Mouse (Mus musculus) hindbrain, embryonic 16.5 days (tissue): ENCODE data around the gene Abl1. TPM values are rescaled to one million over a fixed set of nuclear protein-coding genes. Genes with fewer than 3 reads are reported as not detected.

ENCODE experiments used
- ATAC-seq: fragments of 200-750 bp; cut with Nextera tagmentation; 2 replicates; pipeline ENCODE4 v1.8.0; 2017; ENCODE audit warnings: moderate TSS enrichment, moderate library complexity
- H3K27ac ChIP-seq: fragments of 300-500 bp; sonication (generic); 2 replicates; pipeline ENCODE4 v1.5.1; 2014; ENCODE audit warnings: low read depth, mild to moderate bottlenecking, control low read depth, low read length, moderate library complexity
- H3K27me3 ChIP-seq: fragments of 300-500 bp; sonication (generic); replicated peaks from 2 replicates; pipeline ENCODE4 v1.6.1; 2014; ENCODE audit warnings: low read length; ENCODE audit not compliant: control insufficient read depth, insufficient read depth
- H3K36me3 ChIP-seq: fragments of 300-500 bp; sonication (generic); 2 replicates; pipeline ENCODE4 v1.6.1; 2014; ENCODE audit warnings: mild to moderate bottlenecking, low read length, moderate library complexity, mixed read lengths; ENCODE audit not compliant: control insufficient read depth, insufficient read depth
- H3K4me1 ChIP-seq: fragments of 300-500 bp; sonication (generic); 2 replicates; pipeline ENCODE4 v1.6.1; 2014; ENCODE audit warnings: low read depth, low read length; ENCODE audit not compliant: control insufficient read depth, insufficient read depth
- H3K4me2 ChIP-seq: fragments of 300-500 bp; sonication (generic); 2 replicates; pipeline ENCODE4 v1.6.1; 2014; ENCODE audit warnings: mild to moderate bottlenecking, low read length, control low read depth, moderate library complexity
- H3K4me3 ChIP-seq: fragments of 300-500 bp; sonication (generic); 2 replicates; pipeline ENCODE4 v1.5.1; 2014; ENCODE audit warnings: mild to moderate bottlenecking, low read length, control low read depth, moderate library complexity
- H3K9ac ChIP-seq: fragments of 300-500 bp; sonication (generic); 2 replicates; pipeline ENCODE4 v1.6.1; 2014; ENCODE audit warnings: low read depth, mild to moderate bottlenecking, control low read depth, low read length, moderate library complexity
- H3K9me3 ChIP-seq: fragments of 300-500 bp; sonication (generic); 2 replicates; pipeline ENCODE4 v1.6.1; 2014; ENCODE audit warnings: mild to moderate bottlenecking, low read length, moderate library complexity; ENCODE audit not compliant: control insufficient read depth
- WGBS: fragments of 180-500 bp; shearing (Covaris S2); extraction: QIAGEN DNeasy Blood & Tissue Kit; methylation state at CpG from one replicate; pipeline ENCODE4 v1.1.7; 2014; 5-methylcytosine and 5-hydroxymethylcytosine counted together
- polyA plus RNA-seq: library from polyadenylated mRNA; unstranded; fragments of >200 nt; fragmentation: Nextera tagmentation; extraction: Ambion mirVana; gene quantifications from 2 replicates; pipeline ENCODE4 v1.2.1, GENCODE M21; 2015

Gene Abl1
- polyA plus RNA-seq, 1 experiment from 2014 or later: 13.2 TPM

DNA sequence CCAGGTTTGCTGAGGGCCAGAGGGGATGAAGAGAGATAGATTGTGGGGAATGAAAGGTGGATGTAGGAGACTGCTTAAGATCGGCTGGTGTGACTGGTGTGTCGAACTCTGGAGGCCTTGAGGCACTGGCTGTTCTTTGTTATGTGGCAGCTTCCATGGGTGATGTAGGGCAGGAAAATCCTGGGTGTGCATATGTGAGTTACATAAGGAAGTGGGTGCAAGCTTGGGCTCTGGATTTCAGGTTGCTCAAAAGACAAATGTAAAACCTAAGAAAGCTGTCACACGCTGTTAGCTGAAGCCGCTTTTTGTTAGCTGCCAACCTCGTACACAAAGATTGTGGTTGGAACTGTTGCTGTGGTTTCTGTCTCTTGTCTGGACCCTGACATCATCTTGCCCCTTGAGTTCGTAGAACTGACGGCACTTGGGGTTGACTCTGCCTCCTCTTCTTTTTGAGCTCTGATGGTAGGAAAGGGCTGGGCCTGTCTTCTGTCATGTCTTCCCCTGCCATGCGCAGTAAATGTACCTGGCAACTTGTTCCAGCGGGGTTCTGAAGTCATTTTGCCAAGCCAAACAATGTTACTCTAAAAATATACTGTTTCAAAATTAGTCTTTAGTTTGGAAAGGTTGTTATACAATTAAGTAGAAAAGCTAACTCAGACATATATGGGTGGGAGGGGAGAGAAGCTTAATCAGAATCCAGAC is 39.6 kb downstream of the Abl1 start:
- Histone ChIP-seq H3K4me1 (peaks cover 3% of the 10 kb centered on the region; the same call in 1 of the 2 replicates), H3K9me3 (no peaks in the 10 kb centered on the region), H3K9ac (no peak overlapping the region), H3K4me2 (no peak overlapping the region), H3K27me3 (no peaks in the 10 kb centered on the region), H3K27ac (no peak overlapping the region), H3K4me3 (no peak overlapping the region), H3K36me3 (no peaks in the 10 kb centered on the region)
- no peak for ATAC-seq
- WGBS: 82% methylated on average over 9 of the region's 9 CpGs

DNA sequence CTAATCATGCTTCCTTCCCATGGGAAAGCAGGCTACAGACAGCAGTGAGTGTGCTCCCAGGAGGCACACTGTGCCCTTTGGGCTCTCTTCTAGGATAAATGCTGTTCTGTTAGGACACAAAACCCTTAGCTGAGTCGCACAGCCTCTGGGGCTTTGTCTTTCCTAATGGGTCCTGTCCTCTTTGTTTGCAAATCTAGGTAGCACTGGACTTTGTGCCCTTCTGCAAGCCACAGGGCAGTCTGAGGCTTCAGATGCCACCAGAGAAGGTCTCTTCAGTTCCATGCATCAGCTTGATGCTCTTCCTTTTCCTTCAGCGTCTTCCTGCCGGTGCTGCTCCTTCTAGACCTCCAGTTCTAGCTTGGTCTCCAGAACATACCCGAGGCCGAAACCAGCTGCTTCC is 42.5 kb downstream of the Abl1 start:
- Histone ChIP-seq H3K9ac (no peak overlapping the region), H3K36me3 (no peaks in the 10 kb centered on the region), H3K27me3 (no peaks in the 10 kb centered on the region), H3K4me1 (peaks cover 3% of the 10 kb centered on the region; the same call in 1 of the 2 replicates), H3K9me3 (no peaks in the 10 kb centered on the region), H3K27ac (no peak overlapping the region), H3K4me2 (no peak overlapping the region), H3K4me3 (no peak overlapping the region)
- WGBS: 85% methylated on average over 5 of the region's 5 CpGs
- ATAC-seq: no peak

DNA sequence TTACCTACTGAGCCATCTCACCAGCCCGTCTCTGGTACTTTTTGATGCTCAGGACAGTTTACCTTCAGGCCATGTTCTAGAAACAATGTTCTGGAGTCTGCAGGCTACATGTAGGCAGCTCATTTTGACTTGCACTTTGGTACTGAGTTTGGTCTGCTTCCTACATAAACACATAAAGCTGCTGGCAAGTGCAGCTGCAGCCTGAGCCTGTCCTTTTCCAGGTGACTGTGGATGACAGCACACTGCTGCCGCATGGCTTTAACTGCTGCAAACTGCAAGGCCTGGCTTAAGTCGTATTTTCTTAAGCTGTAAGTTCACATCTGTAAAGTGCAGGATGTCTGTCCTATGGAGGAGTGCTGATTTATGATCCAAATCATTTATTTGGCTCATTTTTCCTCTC is 44.3 kb downstream of the Abl1 start:
- H3K4me2 ChIP-seq: no peak overlapping the region
- ATAC-seq: no peak
- H3K9me3 ChIP-seq: no peaks in the 10 kb centered on the region
- no peak overlapping the region for H3K4me3 ChIP-seq
- H3K27ac ChIP-seq: no peak overlapping the region
- 80% methylated on average over 3 of the region's 3 CpGs for WGBS
- H3K36me3 ChIP-seq: no peaks in the 10 kb centered on the region
- no peaks in the 10 kb centered on the region for H3K27me3 ChIP-seq
- H3K4me1 ChIP-seq: peaks cover 3% of the 10 kb centered on the region; the same call in 1 of the 2 replicates
- no peak overlapping the region for H3K9ac ChIP-seq

DNA sequence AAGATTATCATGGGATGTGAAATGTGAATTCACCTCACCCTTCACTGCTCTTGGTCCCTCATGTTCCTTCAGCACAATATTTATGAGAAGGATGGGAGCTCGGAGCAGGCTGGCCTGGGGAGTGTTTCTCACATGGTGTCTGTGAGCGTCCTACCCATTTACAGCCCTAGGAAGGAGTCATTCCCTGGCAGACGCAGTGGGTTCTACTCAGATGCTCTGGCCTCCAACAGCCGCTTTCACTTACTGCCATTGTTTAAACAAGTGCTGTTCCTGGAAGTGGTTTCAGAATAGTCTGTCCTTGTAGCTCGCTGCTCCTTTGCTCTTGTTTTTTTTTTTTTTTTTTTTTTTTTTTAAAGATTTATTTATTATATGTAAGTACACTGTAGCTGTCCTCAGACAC is 45.4 kb downstream of the Abl1 start:
- Histone ChIP-seq H3K9me3 (no peaks in the 10 kb centered on the region), H3K9ac (no peak overlapping the region), H3K4me2 (no peak overlapping the region), H3K36me3 (no peaks in the 10 kb centered on the region), H3K4me1 (peaks cover 3% of the 10 kb centered on the region; the same call in 1 of the 2 replicates), H3K4me3 (no peak overlapping the region), H3K27me3 (no peaks in the 10 kb centered on the region), H3K27ac (no peak overlapping the region)
- 73% methylated on average over 5 of the region's 5 CpGs for WGBS
- ATAC-seq: no peak

DNA sequence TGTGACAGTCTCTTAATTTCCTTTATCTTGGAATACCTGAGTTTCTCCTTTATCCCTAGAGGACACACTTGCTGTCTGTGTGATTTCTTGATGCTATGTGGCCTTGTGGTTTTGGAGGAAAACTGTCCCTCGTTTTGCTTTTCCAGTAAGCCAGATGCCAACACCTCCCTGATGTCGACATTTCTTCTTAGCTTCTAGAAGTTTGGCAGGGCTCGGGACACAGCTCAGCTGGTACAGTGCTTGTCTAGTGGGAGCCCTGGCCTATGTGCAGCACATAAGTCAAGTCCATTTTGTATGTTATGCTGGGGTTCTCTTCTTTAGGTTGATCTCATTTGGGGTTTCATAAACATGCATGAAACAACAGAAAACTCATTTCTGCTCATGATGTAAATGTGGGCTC is 50.9 kb downstream of the Abl1 start:
- WGBS: 77% methylated on average over 3 of the region's 3 CpGs
- Histone ChIP-seq H3K27me3 (no peaks in the 10 kb centered on the region), H3K4me2 (no peak overlapping the region), H3K36me3 (no peaks in the 10 kb centered on the region), H3K4me3 (no peak overlapping the region), H3K9ac (no peak overlapping the region), H3K9me3 (no peaks in the 10 kb centered on the region), H3K27ac (no peak overlapping the region), H3K4me1 (no peaks in the 10 kb centered on the region)
- ATAC-seq: no peak

DNA sequence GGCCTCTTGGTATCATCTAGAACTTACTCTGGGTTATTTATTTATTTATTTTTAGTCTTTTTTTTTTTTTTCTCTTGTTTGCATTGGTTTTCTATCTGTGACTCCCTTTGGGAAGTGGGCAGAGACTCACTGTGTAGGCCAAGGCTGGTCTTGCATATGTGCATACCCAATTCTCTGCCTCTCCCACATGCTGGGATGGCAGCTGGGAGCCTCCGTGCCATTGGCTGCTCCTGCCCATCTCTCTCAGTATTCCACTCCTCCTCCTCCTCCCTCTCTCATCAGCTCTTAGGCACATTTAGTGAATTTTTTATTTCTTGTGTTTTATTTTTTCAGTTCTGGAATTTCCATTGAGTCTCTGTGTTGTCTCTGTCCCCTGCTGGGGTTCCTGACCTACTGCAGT is 53.6 kb downstream of the Abl1 start:
- Histone ChIP-seq H3K4me2 (no peak overlapping the region), H3K27ac (no peak overlapping the region), H3K27me3 (no peaks in the 10 kb centered on the region), H3K36me3 (no peaks in the 10 kb centered on the region), H3K9ac (no peak overlapping the region), H3K4me3 (no peak overlapping the region), H3K9me3 (no peaks in the 10 kb centered on the region), H3K4me1 (no peaks in the 10 kb centered on the region)
- ATAC-seq: no peak
- 38% methylated on average over 1 of the region's 1 CpGs for WGBS

DNA sequence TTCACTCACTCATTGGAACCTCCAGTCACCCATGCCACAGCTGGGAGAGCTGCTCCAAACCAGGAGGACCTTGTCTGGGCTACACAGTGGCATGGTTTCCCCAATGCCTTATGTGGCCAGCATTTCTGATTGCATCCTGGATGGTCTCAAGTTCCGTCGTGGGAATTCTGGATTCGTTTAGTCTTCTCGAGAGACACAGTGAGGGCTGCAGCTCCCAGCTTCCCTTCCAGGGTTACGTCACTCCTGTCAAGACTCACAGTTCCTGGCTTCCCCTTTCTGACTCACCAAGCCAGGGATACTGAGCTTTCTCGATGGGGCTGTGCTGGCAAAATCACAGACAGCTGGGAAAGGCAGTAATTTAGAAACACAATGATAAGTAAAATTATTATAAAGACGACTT is 54.0 kb downstream of the Abl1 start:
- H3K27me3 ChIP-seq: no peaks in the 10 kb centered on the region
- H3K9ac ChIP-seq: no peak overlapping the region
- no peaks in the 10 kb centered on the region for H3K36me3 ChIP-seq
- no peaks in the 10 kb centered on the region for H3K4me1 ChIP-seq
- no peak overlapping the region for H3K27ac ChIP-seq
- ATAC-seq: no peak
- 40% methylated on average over 7 of the region's 7 CpGs for WGBS
- no peak overlapping the region for H3K4me2 ChIP-seq
- no peaks in the 10 kb centered on the region for H3K9me3 ChIP-seq
- H3K4me3 ChIP-seq: no peak overlapping the region

DNA sequence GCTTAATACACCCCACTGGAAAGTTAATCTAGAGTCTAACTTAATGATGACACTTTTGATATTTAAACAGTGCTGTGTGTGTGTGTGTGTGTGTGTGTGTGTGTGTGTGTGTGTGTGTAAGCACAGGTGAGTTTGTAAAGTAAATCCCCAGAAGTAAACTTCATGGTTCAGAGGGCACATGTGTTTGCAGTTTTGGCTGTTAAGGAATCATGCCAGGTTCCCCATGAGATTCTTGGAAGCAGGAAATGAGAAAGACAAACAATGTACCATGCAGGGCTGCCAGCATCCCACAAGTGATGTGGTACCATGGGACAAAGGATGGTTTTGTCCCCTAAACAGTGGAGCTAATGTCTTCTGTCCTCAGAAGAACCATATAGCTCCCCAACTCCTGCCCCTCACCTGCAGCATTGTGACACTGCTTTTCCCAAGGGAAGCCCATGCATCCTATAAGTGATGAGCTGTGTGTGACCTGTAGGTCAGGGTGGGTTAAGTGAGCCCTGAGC is 57.6 kb downstream of the Abl1 start:
- no peaks in the 10 kb centered on the region; the same call in 1 of the 2 replicates for H3K4me1 ChIP-seq
- no peaks in the 10 kb centered on the region for H3K27me3 ChIP-seq
- H3K27ac ChIP-seq: no peak overlapping the region
- no peaks in the 10 kb centered on the region for H3K9me3 ChIP-seq
- H3K36me3 ChIP-seq: no peaks in the 10 kb centered on the region
- H3K4me3 ChIP-seq: no peak overlapping the region
- no peak overlapping the region for H3K9ac ChIP-seq
- H3K4me2 ChIP-seq: no peak overlapping the region
- ATAC-seq: no peak

DNA sequence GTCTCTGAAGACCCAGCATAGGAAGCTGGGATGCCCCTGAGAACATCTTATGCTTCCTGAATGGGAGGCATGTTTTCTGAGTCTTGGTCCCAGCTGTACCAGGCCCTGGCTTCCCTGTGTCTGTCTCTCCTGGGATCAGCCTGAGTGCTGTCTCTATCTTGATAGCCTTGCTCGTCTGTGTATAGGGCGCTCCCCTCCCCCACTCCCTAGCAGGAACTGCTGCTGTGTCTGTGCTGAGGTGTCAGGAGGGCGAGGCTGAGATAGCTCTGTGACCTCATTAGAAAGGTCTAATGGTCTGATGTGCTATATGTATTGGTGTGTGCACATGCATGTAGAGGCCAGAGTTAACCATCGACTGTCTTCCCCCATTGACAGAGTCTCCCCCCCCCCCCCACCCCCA is 58.7 kb downstream of the Abl1 start:
- Histone ChIP-seq H3K9ac (no peak overlapping the region), H3K27me3 (no peaks in the 10 kb centered on the region), H3K4me3 (no peak overlapping the region), H3K4me2 (no peak overlapping the region), H3K9me3 (no peaks in the 10 kb centered on the region), H3K4me1 (no peaks in the 10 kb centered on the region; the same call in 1 of the 2 replicates), H3K27ac (no peak overlapping the region), H3K36me3 (no peaks in the 10 kb centered on the region)
- 53% methylated on average over 3 of the region's 4 CpGs for WGBS
- no peak for ATAC-seq
